Mouse (Mus musculus) heart, postnatal 0 days (tissue): ENCODE results near the gene Dennd5b.

Experiments
- CTCF ChIP-seq: IDR thresholded peaks from 2 replicates; pipeline ENCODE4 v1.5.1; 2016; ENCODE audit warnings: antibody characterized with exemption, control low read depth, low read depth
- EP300 ChIP-seq: IDR thresholded peaks from 2 replicates; pipeline ENCODE4 v1.6.1; 2016; ENCODE audit warnings: antibody characterized with exemption, low read depth

DNA sequence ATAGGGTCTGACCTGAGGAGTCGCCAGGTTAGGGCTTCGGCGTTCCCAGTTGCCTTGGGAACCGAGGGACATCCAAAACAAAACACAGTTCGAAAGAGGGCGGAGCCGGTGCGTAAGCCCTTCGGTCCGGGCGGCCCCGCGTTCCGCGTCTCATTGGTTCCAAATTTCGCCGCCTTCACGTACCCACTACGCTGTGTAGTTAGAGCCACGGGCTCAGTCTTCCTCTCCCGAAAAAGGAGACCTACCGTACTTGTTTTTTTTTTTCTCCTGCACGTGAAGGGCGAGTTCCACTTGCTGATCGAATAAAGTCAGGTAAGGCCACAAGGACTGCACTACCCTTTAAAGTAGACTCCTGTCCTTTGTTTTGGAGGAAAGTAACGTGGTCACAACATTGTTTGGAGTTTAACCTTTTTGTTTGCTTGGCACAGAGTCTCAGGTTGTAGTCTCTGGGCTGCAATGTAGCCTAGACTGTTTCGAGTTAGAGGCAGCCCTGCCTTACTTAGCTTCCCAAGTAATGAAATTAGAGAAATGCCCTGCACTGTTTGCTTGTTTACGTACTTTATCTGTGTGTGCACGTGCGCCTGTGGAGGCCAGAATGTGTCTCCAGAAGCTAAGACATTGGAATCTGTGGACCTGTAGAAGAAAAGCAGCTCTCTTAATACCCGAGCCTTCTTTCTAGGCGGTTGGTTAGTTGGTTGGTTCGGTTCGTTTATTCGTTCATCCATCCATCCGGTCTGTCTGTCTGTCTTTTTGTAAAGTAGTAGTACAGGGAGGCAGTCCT is 40.1 kb upstream of the Dennd5b start:
- no peak for TF ChIP-seq CTCF
- no peak for TF ChIP-seq EP300
